Mouse (Mus musculus) fibroblast of lung, adult 2 months (primary cell): ENCODE measurements around the gene Sp100.
"Not testable (repeated sequence)": the region's sequence is repeated elsewhere in the genome, so short reads cannot be mapped to it uniquely, and the experiment has no call there.

Experiments
- DNase-seq: peaks from one replicate; pipeline ENCODE4 v3.0.0-alpha.2; 2011; ENCODE audit warnings: low read depth

Sp100 gene

DNA sequence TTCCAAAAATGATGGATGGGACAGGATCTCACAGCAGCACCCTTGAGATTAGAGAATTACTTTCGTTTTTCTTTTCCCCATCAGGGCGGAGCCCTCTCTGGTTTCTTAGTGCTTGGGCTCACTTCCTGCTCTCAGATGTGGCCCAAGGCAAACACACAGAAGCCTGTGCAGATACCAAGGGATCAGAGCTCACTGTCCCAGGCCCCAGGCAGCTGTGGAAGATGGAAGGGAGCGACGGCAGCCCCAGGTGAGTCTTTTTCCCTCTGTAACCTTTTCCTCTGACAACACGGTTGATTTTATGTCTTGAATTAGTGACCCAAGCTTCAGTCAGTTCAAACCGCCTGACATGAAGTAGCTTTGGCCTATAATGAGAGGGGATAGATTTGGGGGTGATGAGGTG is at the start of gene Sp100:
Gene Sp100 (plus strand): TSS at position 108 of the 400 bp plus-strand sequence.
- not testable (repeated sequence) for DNase-seq

DNA sequence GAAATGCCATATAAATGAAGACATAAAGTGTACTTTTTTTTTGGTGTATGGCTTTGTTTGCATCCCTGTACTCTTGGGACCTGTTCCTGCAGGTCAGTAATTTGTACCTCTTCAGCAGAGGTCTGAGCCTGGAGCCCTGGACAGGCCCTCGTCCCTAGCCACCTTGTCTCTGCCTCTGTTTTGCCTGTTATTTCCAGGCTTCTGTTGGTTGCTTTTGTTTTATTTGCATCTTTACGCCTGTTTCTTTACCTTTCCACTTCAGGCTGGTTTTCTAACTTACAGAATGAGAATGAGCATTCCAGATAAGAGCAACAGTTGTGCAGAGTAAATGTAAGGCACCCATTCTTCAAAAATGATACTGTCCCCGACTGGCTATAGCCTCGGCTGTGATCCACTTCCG is 49.7 kb upstream of the Sp100 start, which contains the start of gene Sp140:
Gene Sp140 (plus strand): TSS at position 301 of the 400 bp plus-strand sequence.
- DNase-seq, result not testable (repeated sequence)

DNA sequence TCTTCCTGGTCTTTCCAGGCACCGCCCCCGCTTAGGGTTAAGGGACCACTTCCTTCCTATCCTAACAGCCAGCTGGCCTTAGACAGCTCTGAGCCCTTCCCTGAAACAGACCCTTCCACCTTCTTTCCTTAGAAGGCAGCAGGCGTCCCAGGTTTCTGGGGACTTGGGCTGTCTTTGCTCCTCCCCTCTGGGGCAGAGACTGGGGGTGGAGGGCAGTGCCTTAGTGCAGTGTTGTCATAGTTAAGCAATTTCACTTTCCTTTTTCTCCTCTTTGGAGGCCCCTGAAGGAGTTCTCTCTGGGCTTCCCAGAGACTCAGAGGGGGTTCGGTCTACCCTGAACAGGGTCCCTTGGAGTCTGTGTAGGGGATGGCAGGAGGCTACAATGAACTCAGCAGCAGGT is 49.0 kb upstream of the Sp100 start:
- DNase-seq, result not testable (repeated sequence)

DNA sequence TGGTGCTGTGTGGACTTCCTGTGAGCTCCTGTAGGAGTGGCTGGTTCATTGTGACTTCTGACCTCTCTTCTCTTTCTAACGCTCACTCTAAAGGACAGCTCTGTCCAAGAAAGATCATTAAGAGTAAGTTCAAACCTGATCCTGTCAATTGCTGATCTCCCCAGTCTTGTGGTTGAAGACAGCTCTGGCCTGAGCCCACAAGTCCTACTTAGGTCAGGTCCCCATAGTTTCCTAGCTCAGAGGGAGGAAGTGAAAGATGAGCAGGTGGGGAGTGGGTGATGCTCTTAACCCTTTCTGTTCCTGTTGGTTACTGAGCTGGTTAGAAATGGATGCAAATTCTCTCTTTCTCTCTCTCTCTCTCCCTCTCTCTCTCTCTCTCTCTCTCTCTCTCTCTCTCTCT is 45.4 kb upstream of the Sp100 start:
- not testable (repeated sequence) for DNase-seq

DNA sequence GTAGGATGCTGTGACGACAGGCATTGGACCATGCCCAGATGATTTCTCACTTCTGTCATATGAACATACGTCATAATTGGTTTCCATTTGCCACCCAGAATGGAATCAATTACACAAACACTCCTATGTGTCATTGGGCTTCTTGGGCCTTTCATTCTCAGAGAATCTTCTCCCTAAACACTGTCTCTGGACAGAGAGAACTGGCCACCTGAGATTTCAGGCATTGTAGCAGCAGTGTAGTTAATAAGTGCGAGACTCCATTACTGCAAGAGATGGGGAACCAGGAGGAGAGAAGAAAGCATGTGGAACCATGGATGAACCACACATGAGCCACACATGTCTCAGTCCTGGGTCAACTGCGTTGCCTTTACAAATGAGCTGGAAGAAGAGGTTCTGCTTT is 41.4 kb upstream of the Sp100 start:
- not testable (repeated sequence) for DNase-seq

DNA sequence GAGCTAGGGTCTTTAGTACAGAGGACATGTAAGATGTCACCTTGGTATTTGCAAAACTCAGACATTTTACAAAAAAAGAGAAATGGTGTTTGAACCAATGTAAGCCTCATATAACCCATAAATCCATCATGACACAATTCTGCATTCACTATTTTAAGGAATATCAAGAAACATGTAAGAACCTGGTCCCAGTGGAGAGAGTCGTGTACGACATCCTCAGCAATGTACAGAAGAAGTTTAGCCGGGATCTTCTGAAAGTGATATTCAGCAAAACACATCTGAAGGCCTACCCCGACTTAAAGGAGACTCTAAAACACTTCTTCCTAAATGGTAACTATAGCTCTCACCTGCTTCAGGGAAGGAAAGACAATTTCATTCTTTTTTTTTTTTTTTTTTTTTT is 39.2 kb upstream of the Sp100 start:
- DNase-seq, result not testable (repeated sequence)

DNA sequence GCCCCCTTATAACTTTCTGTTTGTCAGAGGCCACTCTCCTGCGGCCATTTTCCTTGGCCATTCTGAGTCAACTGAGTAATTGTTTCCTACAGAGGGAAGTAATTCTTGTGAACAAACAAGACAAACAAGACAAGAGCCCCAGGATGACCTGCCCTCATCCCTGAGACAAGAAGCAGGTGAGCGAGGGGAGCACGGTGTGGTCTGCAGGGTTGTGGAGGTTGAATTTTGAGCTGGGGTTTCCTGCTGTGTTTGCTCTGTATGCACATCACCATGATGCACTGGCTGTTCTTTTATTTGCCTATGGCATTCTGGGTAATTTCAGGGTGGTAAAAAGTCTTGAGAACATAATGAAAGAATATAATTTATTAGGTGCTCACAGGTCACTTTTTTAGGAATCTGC is 34.7 kb upstream of the Sp100 start:
- not testable (repeated sequence) for DNase-seq

DNA sequence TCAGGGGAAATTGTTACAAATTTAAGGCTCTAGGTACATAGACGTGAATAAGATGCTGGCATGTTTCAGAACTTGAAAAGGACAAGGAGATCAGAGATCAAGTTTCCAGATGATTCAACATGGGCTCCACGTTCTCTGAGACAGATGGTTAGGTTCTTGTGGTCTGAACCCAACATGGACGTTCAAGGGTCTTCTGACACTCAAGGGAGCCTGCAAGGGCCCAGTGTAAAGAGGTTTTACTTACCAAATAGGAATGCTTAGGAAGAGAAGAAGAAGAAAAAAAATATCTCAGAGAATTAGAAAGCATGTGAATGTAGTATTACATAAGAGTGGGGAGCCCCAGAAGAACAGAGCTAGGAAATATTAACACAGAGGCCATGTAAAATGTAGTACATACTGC is 34.0 kb upstream of the Sp100 start:
- not testable (repeated sequence) for DNase-seq

DNA sequence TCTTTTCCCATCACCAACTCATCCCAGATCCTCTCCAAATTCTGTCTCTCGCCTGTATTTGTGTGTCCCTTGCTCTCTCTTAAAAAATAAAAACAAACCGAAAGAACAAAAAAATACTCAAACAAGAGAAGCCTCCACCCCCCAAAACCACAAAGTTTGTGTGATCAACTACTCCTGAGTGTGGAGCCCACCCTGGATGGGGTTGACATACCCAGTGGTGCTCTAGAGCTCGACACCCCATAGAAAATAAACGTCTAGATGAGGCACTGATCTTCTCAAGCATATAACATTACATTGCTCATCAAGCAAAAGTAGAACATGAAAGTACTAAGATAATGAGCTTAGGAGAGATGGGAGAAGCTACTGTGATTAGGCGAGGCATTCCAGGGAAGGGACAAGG is 32.6 kb upstream of the Sp100 start:
- not testable (repeated sequence) for DNase-seq

DNA sequence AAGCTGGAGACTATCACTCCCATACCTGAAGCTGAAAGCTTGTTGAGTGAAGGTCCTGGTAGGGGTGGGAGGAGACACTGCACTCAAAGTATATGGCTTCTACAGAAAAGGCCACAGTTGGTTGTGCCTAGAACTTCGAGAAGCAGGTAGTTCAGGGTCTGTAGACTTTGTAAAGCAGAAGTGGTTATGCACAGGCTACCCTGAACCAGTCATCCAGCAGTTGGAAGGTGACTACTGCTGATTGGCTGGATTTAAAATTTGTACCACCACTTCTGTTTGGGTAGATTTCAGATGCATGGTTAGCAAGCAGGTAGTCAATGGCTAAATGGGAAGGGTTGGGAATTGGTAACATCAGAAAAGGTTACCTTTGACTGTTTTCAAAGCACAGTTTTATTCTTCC is 31.1 kb upstream of the Sp100 start:
- not testable (repeated sequence) for DNase-seq

DNA sequence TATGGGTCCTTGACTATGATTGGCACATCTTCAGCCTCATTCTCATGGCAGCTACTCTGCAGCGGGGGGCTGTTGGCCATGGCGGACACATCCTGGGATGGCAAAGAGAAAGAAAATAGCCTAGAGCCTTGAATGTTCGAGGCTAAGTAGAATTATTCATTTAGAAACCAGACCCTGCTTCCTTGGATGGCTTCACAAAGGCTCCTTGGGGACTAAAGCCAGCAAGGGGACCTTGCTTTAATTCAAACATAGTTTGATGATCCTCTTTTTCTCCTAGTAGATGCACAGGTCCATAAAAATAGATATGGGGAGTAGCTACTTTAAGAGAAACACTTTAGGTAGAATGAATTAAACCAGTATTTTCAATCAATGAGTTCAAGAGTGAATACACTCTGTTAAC is 12.9 kb upstream of the Sp100 start:
- DNase-seq, result not testable (repeated sequence)

DNA sequence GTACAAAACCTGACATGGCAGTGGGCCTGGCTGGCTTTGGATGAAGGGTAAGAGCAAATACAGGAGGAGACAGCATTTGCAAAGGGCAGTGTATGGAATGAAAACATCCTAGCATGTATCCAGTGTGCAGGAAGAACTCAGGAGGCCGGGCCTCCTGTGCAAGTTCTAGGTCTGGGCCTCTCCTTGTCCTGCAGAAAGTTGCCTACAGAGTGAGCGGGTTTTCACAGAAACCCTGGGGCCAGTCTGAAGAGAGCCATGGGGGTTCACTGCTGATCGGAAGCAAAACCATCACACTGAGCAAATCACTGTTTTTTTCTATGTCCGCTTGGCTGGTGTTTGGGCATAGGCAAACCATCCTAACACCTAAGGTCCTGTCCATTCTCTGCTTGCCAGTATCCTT is 11.6 kb upstream of the Sp100 start:
- DNase-seq, result not testable (repeated sequence)

DNA sequence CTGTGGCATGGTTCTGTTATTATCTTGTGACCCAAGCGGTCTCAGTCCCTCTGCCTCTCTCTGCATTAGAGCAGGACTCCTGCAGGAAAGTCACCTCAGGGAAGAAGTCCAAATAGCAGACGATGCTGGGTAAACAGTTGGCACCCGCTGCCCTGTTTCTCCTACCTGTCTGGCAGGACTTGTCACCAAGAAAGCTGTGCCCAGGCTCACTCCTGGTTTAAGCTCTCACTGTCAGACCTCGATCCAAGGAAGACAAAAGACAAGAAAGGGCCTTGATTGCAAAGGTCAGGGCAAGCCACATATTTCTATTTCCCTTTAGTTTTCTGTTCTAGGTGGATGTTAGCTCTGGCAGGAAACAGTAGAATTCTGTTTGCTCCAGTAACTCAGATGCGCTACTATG is 736 bp downstream of the Sp100 start:
- not testable (repeated sequence) for DNase-seq

DNA sequence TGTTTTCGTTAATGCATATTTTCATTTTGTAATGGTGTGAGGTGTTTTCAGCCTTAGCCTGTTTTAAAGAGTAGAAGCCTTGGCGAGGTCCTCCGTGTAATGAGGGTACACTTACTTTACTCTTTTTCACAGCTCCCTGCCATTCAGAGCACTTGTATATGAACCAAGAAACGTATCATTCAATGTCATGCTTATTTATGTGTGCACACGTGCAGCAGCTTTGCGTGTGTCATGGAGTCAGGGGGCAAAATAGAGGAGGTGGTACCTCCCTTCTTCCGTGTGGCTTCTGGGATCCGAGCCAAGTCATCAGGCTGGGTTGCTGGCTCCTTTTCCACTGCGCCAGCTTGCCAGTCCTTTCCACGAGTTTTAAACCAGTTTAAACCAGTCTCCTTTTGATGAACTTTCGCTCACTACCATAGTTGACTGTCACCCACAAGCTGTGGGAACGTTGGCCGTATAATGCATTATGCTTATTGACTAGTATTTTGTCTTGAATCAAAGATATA is 2.0 kb downstream of the Sp100 start:
- DNase-seq, result not testable (repeated sequence)

DNA sequence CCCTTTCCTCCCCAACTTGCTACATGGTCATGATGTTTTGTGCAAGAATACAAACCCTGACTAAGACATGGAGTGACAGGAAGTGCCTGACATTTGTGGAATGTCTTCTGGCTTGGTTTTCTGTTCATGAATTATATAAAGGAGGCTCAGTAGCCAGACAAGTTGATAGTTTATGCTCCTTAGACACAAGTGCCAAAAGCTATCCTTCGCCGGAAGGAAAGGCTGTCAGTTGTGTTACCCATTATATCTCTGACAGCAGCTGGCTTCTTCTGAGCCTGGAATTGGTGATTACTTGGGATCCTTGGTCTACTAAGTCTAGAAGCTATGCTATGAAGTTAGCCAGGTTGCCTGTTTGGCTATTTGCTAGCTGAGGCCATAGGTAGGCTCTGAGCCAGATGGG is 7.4 kb downstream of the Sp100 start:
- not testable (repeated sequence) for DNase-seq

DNA sequence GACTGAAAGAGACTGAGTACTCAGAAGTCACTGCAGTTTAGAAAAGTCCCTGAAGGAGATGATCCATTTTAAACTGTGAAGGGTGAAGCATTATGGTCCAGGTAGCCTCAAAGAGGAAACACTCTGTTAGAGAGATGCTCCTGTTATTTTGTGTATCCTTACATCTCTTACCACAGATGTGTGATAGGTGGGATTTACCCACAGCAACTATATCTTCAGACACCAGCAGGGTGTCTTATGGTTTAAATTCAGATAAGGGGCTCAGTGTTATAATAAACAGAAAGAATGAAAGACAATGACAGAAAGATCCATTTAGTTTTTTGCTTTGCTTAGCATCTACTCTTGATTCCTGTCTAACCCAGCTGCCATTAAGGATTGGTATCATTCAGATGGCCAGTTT is 14.5 kb downstream of the Sp100 start:
- DNase-seq, result no peak

DNA sequence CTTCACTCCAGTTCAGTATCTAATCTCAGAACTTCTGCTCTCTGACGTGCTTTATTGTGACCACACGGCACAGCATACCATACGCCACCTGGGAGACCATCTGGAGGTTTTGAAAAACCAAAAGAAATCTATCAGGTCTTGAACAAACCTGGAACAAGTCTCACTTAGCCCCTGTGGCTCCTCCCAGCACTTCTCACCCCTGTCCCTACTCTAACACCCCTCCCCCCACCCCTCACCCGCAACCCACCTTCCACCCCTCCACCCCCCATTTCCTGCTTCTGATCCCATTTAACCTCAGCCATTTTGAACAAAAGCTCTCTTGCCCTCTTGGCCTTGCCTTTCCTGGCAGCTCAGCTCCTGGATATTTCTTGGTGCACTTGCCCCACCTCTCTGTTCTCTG is 30.4 kb downstream of the Sp100 start:
- no peak for DNase-seq

DNA sequence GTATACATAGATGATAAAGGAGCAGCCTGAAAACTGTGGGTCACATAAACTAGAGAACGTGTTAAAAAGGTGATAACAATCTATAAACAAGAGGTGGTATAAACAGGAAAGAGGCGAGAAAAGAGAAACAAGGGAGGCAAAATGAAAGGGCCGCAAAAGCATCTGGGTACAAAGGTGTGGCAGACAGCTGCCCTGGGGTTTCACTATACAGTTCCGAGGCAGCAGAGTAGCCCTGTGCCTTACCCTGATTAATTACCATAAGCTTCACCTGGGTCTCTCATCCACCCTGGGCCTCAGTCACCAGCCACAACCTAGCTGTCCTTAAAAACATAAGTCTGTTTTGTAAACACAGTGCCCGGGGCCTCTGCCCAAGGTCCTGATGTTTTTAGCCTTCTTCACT is 36.9 kb downstream of the Sp100 start:
- DNase-seq, result no peak

DNA sequence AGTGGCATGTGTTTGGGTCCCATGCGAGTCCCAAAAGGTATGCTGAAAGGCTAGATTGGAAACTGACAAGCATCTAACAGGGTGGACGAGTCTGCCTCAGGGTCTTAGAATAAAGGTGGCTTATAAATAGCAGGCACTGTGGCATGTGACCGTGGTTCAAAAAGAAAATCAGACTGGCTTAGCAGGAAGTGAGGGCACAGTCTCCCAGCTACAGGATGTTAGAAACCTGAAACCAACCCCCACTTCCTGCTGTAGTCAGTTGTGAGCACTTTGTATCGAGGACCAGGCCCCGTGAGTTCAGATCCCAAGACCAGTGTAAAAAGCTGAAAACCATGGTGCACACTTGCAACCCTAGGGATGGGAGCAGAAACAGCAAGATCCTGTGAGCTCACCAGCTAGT is 37.6 kb downstream of the Sp100 start:
- no peak for DNase-seq

DNA sequence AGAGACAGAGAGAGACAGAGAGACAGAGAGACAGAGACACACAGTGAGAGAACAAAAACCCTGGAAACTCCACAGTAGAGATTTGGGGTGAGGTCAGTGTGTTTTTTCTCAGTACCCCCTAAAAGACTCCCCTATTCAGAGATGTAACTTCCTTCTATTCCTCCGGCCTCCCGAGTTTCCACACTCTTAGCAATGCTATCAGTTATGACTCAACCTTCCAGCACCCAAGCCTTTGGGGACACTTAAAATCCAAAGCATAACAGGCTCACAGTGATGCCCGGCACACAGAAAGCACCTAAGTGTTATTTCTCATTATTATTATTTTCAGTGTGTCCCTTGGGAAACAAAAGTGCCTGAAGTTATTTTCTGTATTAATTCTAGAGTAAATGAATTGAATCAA is 40.8 kb downstream of the Sp100 start:
- DNase-seq, result no peak

DNA sequence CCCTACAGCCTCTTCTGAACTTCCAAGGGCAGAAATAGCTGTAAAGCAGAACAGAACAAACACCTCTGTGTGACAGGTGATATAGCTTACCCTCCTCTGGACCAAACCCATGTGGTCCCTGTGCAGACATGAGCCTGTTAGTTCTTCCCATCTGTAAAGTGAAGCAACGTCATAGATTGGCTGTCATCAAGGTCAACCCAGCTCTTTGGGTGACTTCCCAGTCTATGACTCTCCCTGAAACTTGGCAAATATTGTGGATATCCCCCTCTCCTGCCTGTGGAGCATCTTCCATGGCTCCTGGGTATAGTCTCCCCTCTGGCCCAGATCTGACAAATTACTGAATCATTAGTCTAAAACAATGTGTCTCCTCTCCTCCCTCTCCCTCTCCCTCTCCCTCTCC is 42.5 kb downstream of the Sp100 start:
- DNase-seq, result no peak

DNA sequence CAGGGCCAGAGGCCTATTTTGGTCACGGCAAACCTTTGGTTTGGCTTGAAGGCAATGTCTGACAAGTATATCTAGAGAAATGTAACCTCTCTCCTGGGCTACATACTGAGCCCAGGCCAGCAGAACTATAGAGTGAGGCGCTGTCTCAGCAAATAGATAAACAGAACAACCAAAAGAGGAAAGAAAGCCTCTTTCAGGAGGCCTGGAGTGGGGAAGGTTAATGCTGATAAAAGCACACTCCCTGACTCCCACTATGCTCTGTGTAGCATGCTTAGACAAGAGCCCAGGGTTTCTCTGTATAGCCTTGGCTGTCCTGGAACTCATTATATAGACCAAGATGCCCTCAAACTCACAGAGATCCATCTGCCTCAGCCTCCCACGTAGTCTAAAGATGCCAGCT is 43.5 kb downstream of the Sp100 start:
- no peak for DNase-seq

DNA sequence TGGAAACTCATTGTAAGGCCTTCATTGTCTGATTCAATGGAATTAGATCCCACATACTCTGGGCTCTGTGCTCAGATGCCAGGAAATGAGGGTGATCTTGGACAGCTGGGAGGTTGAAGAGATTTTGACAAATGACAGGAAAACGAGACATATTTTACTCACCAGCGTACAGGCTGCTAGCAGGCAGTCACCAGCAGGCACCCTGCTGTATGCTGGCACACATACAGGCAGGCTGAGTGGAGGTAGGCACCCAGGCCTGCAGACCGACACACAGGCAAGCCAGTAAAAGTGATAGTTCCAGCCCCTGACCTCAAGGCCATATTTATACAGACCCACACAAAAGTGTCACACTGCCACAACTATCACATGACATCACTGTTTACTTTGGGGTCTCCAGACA is 45.9 kb downstream of the Sp100 start:
- DNase-seq, result no peak

DNA sequence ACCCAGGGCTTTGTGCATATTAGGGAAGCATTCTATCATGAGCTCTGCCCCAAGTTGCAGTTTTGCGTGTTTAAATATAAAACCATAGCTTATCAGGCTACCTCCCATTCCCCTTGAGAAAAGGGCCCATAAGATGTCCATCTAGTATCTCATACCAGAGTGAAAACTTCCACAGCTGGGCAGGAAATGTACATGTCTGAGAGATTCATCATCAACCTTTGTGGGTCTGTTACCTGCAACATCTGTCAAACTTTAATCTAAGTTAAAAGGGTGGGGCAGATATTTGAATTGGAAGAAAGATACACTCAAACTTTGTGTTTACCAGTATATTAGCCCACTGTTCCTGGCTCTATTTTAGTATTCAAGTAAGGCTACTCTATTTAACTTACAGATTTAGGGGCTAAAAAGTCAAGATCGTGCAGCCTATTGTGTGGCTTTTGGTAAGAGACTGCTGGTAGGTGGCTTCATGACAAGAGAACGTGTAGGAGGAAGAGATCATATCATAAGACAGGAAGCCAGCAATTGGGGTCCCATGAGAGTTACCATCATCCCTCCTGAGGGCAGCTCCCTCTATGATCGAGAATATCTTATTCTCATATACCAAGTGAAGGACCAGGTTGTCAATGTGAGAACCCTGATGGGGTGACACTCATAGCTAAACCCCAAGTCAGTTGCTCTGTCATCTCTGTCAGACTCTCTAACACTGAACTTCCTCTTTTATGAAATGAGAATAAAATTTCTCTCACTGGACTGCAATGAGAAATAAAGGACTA is 48.1 kb downstream of the Sp100 start:
- DNase-seq, result no peak
